Mouse (Mus musculus) heart, embryonic 16.5 days (tissue): ENCODE results near the gene Klk1b5. TPM values are rescaled to one million over a fixed set of nuclear protein-coding genes. Genes with fewer than 3 reads are reported as not detected.
"Not testable (repeated sequence)": the region's sequence is repeated elsewhere in the genome, so short reads cannot be mapped to it uniquely, and the experiment has no call there.

ENCODE experiments used
- ATAC-seq: fragments of 200-750 bp; cut with Nextera tagmentation; replicated peaks from 2 replicates; pipeline ENCODE4 v1.8.0; 2017; ENCODE audit warnings: moderate number of reproducible peaks; ENCODE audit not compliant: insufficient read depth, low FRiP score; ENCODE audit errors: extremely low read depth
- H3K27ac ChIP-seq: fragments of 300-500 bp; sonication (generic); 2 replicates; pipeline ENCODE4 v1.5.1; 2014; ENCODE audit warnings: mild to moderate bottlenecking, low read length, control low read depth, moderate library complexity
- H3K27me3 ChIP-seq: fragments of 300-500 bp; sonication (generic); 2 replicates; pipeline ENCODE4 v1.6.1; 2014; ENCODE audit warnings: low read length, mixed read lengths; ENCODE audit not compliant: control insufficient read depth, insufficient read depth
- H3K36me3 ChIP-seq: fragments of 300-500 bp; sonication (generic); 2 replicates; pipeline ENCODE4 v1.6.1; 2014; ENCODE audit not compliant: control insufficient read depth, insufficient read depth
- H3K4me1 ChIP-seq: fragments of 300-500 bp; sonication (generic); 2 replicates; pipeline ENCODE4 v1.6.1; 2014; ENCODE audit warnings: low read length, mixed read lengths; ENCODE audit not compliant: control insufficient read depth, insufficient read depth
- H3K4me2 ChIP-seq: fragments of 300-500 bp; sonication (generic); 2 replicates; pipeline ENCODE4 v1.6.1; 2014; ENCODE audit warnings: low read depth, mild to moderate bottlenecking, control low read depth, low read length
- H3K4me3 ChIP-seq: fragments of 300-500 bp; sonication (generic); 2 replicates; pipeline ENCODE4 v1.5.1; 2014; ENCODE audit warnings: mild to moderate bottlenecking, control low read depth, low read length
- H3K9ac ChIP-seq: fragments of 300-500 bp; sonication (generic); 2 replicates; pipeline ENCODE4 v1.6.1; 2014; ENCODE audit warnings: low read length, control low read depth
- H3K9me3 ChIP-seq: fragments of 300-500 bp; sonication (generic); replicated peaks from 2 replicates; pipeline ENCODE4 v1.6.1; 2016; ENCODE audit warnings: low read length; ENCODE audit not compliant: control insufficient read depth
- WGBS: fragments of 180-500 bp; shearing (Covaris S2); extraction: QIAGEN DNeasy Blood & Tissue Kit; methylation state at CpG from one replicate; pipeline ENCODE4 v1.1.7; 2014; 5-methylcytosine and 5-hydroxymethylcytosine counted together
- polyA plus RNA-seq: library from polyadenylated mRNA; unstranded; fragments of >200 nt; fragmentation: Nextera tagmentation; extraction: Ambion mirVana; gene quantifications from 2 replicates; pipeline ENCODE4 v1.2.1, GENCODE M21; 2015

Klk1b5 gene
- not detected in 2 replicates for polyA plus RNA-seq

DNA sequence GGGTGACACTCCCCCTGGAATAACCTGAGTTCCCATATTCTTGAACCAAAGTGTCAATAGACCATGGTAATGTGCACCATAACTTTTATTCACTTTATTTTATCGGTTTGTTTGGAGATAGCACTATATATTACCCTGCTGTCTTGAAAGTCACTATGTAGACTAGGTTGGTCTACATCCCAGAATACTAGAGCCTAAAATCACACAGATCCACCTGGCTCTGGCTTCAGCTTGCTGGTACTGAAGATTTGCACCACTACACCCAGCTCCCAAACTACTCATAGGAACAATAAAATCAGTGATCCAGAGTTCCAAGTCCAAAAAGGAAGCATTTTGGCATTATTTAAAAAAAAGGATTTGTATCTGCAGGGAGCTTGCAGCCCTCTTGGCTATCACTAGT, at the start of gene Klk1b5:
Klk1b5 (plus strand) TSS at position 301 of the 400 bp plus-strand sequence.
- no peaks in the 10 kb centered on the region; the same call in 1 of the 2 replicates for H3K27me3 ChIP-seq
- no peak within 1 kb of the TSS for H3K4me3 ChIP-seq
- no peak within 1 kb of the TSS for H3K4me2 ChIP-seq
- no peak within 1 kb of the TSS for H3K9ac ChIP-seq
- no peaks in the 10 kb centered on the region for H3K4me1 ChIP-seq
- WGBS: 67% methylated on average over 1 of the region's 1 CpGs
- no peaks in the 10 kb centered on the region for H3K36me3 ChIP-seq
- no peak within 1 kb of the TSS for H3K27ac ChIP-seq
- ATAC-seq: no peak
- H3K9me3 ChIP-seq: no peaks in the 10 kb centered on the region

DNA sequence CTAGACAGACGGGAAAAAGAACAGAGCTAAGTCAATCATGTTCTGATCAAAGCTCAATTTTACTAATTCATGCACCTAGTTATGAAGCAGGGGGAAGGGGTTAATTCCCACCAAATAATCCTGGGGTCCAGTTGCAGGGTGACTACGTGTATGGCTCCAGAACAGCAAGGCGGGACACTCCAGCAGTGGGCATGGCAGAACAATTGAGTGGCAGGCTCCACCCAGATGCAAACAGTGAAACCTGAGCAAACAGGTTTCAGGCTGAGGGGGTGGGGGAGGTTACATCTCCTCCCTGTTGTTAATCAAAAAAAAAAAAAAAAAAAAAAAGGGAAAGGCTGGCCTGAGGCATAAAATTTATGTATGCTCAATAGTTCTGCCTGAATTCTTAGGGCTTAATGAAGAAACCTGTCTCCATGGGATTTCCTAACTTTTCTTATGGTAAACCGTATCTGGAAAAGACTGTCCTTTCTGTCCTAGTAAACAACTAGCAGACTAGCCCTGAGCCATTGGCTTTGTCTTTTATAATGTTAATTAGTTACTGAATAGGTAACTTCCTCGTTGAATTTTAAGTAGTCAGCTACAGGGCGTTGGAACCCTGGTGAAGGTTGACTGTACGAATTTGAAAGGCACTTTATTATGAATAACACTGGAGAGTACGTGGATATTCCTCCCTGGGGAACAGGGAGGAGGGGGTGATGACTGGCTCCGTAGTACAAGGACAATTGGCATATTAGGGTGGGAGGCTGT, 36.3 kb upstream of the Klk1b5 start:
- 73% methylated on average over 9 of the region's 9 CpGs for WGBS
- Histone ChIP-seq H3K27me3 (no peaks in the 10 kb centered on the region), H3K4me3 (no peak overlapping the region), H3K36me3 (no peaks in the 10 kb centered on the region), H3K4me1 (no peaks in the 10 kb centered on the region), H3K27ac (no peak overlapping the region), H3K9ac (no peak overlapping the region), H3K4me2 (no peak overlapping the region), H3K9me3 (no peaks in the 10 kb centered on the region)
- ATAC-seq: no peak

DNA sequence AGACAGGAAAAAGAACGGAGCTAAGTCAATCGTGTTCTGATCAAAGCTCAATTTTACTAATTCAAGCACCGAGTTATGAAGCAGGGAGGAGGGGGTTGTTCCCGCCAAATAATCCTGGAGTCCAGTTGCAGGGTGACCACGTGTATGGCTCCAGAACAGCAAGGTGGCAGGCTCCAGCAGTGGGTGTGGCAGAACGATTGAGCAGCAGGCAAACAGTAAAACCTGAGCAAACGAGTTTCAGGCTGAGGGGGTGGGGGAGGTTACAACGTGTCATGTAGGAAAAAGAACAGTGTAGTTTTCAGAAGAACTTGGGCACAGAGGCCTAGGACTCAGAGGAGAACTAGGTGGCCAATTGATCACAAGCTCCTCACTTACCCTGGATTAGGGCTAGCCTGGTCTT, 29.2 kb upstream of the Klk1b5 start:
- H3K4me3 ChIP-seq, H3K36me3 ChIP-seq, ATAC-seq, H3K9ac ChIP-seq, H3K27me3 ChIP-seq, H3K27ac ChIP-seq, H3K4me2 ChIP-seq, H3K4me1 ChIP-seq, H3K9me3 ChIP-seq: not testable (repeated sequence)
- WGBS: 58% methylated on average over 8 of the region's 8 CpGs

DNA sequence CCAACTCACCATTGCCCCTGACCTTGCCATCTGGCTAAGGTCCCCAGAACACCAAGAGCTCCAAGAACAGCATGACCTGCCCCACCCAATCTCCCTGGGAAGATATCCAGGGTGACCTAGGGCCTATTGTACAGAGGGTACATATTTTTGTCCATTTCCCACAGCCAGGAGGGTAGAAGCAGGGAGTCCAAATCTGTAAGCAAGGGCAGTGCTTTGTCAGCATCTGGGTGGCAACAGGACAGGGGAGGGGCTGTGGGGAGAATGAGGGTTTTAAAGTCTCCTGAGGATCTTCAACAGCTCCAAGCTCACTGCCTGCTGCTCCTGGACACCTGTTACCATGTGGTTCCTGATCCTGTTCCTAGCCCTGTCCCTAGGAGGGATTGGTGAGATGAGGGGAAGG, 27.8 kb upstream of the Klk1b5 start, which contains the start of gene Klk1b24:
Klk1b24 (plus strand) TSS at position 301 of the 400 bp plus-strand sequence.
- not testable (repeated sequence) for H3K9ac ChIP-seq, ATAC-seq, H3K4me2 ChIP-seq, H3K27me3 ChIP-seq, H3K4me3 ChIP-seq, H3K36me3 ChIP-seq, H3K27ac ChIP-seq, H3K4me1 ChIP-seq, H3K9me3 ChIP-seq

DNA sequence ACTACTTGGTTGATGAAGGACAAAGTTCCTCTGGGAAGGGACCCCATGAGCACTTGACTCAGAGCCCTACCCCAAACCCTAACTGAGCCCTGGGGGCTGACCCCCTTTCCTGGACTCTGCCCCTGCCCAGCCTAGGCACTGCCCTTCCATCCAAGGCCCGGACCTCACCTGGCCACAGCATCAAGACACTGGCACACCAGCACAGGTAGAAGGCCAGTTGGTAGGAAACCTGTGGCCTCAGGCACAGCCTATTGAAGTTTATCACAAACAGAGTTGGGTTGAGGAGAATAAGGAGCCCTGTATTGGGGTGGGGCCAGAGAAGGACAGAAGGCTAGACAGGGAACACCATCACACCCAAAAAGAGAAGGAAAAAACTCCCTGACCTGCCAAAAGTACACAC, 22.3 kb upstream of the Klk1b5 start:
- WGBS: 78% methylated on average over 1 of the region's 1 CpGs
- H3K4me1 ChIP-seq, ATAC-seq: not testable (repeated sequence)

DNA sequence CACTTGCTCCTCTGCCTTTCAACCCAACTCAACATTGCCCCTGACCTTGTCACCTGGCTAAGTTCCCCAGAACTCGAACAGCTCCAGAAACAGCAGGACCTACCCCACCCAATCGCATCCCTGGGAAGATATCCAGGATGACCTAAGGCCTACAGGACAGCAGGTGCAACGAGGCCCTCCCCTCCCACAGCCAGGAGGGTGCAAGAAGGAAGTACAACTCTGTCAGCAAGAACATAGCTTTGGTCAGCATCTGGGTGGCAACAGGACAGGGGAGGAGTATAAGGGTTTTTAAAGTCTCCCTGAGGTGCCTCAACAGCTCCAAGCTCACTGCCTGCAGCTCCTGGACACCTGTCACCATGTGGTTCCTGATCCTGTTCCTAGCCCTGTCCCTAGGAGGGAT, 17.9 kb upstream of the Klk1b5 start, which contains the start of gene Klk1b3:
Klk1b3 (plus strand) TSS at position 301 of the 400 bp plus-strand sequence.
- no peaks in the 10 kb centered on the region for H3K9me3 ChIP-seq
- H3K27me3 ChIP-seq: no peaks in the 10 kb centered on the region
- H3K4me3 ChIP-seq: no peak within 1 kb of the TSS
- no peaks in the 10 kb centered on the region for H3K4me1 ChIP-seq
- WGBS: 47% methylated on average over 3 of the region's 3 CpGs
- no peak within 1 kb of the TSS for H3K27ac ChIP-seq
- ATAC-seq: no peak
- no peak within 1 kb of the TSS for H3K4me2 ChIP-seq
- H3K36me3 ChIP-seq: no peaks in the 10 kb centered on the region
- no peak within 1 kb of the TSS for H3K9ac ChIP-seq

More for the DNA sequence above, 22.3 kb upstream of the Klk1b5 start:
- not testable (repeated sequence) for H3K36me3 ChIP-seq, H3K9me3 ChIP-seq, H3K4me3 ChIP-seq, H3K27ac ChIP-seq, H3K9ac ChIP-seq, H3K4me2 ChIP-seq, H3K27me3 ChIP-seq

DNA sequence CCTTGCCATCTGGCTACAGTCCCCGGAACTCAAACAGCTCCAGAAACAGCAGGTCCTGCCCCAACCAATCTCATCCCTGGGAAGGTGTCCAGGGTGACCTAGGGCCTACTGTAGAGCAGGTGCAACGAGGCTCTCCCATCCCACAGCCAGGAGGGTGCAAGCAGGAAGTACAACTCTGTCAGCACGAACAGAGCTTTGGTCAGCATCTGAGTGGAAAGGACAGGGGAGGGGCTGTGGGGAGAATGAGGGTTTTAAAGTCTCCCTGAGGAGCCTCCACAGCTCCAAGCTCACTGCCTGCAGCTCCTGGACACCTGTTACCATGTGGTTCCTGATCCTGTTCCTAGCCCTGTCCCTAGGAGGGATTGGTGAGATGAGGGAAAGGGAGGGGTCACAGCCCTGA, 8.6 kb upstream of the Klk1b5 start, which contains the start of gene Klk1b4:
Klk1b4 (plus strand) TSS at position 301 of the 400 bp plus-strand sequence.
- not testable (repeated sequence) for H3K9ac ChIP-seq

DNA sequence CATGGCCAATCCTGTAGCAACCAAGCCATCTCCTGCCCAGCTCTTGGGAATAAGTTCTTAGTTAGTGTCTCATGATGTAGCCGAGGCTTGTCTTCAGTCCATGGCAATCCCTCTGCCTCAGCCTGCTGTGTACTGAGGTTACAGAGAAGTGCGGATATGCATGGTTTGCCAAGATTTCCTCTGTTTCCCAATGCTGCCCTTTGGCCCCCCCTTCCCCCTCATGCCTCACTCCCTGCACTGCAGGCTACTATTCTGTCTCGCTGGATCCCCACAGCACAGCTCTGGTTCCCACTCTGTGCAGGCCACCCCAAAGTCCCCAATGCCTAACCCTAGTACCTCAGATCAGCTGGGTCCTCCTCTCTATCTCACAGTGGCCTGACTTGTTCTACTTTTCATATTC, 7.4 kb upstream of the Klk1b5 start:
- Histone ChIP-seq H3K9ac (no peak overlapping the region), H3K27ac (no peak overlapping the region), H3K27me3 (no peaks in the 10 kb centered on the region), H3K4me2 (no peak overlapping the region), H3K36me3 (no peaks in the 10 kb centered on the region), H3K9me3 (no peaks in the 10 kb centered on the region), H3K4me3 (no peak overlapping the region), H3K4me1 (no peaks in the 10 kb centered on the region)
- no peak for ATAC-seq
- WGBS: 61% methylated on average over 3 of the region's 3 CpGs

More for the DNA sequence above, 8.6 kb upstream of the Klk1b5 start, which contains the start of gene Klk1b4:
- not testable (repeated sequence) for H3K27me3 ChIP-seq, H3K4me1 ChIP-seq, H3K9me3 ChIP-seq, ATAC-seq, H3K36me3 ChIP-seq, H3K27ac ChIP-seq, H3K4me3 ChIP-seq, H3K4me2 ChIP-seq
- WGBS: 46% methylated on average over 3 of the region's 3 CpGs

DNA sequence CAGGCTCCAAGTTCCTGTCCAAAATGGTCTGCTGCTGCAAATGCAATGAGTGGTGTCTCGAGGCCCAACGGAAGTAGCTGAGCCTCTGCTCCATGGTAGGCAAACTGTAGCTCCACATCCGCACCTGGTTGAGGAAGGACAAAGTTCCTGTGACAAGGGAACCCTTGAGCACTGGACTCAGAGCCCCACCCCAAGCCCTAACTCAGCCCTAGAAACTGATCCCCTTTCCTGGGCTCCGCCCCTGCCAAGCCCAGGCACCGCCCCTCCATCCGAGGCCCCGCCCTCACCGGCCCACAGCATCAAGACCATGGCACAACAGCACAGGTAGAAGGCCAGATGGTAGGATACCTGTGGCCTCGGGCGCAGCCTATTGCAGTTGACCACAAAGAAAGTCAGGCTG, 5.9 kb downstream of the Klk1b5 start:
- H3K4me1 ChIP-seq, ATAC-seq, H3K9ac ChIP-seq, H3K4me3 ChIP-seq, H3K9me3 ChIP-seq, H3K27ac ChIP-seq, H3K27me3 ChIP-seq, H3K36me3 ChIP-seq, H3K4me2 ChIP-seq: not testable (repeated sequence)
- WGBS: 58% methylated on average over 8 of the region's 10 CpGs
